Mouse (Mus musculus): ENCODE results near the gene Trim44.

DNA sequence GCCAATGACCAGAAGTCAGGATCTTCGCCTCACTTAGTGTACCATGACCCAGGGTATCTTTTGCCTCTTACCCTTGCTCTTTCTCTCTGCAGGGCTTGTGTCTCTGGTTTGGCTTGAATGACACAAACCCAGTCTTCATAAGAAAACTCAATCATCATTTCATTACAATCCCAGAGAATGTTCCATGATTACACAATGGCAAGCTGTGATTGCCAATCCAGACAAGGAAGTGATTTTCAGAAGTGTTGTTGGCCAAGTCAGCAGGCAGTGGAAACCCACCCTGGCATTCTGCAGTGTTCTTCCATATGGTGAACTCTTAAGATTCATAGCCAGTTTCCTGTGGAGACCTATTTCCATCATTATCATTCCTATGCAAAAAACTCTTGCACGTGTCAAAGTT, 116.1 kb downstream of the Trim44 start:
- TF ChIP-seq CTCF (IDR thresholded peaks at IDR 0.05; ENCODE audit: extremely low read depth, insufficient read depth, low read length) (no peak), POLR2A (IDR thresholded peaks at IDR 0.05; ENCODE audit: extremely low read depth, insufficient read depth, low read length) (no peak)
